Mouse (Mus musculus) right cerebral cortex, postnatal 14 days (tissue): ENCODE measurements around the gene Acsm2.
A peak's percentile ranks its signal among the peaks of the same experiment; 100 is the strongest.
"Not testable (repeated sequence)": the region's sequence is repeated elsewhere in the genome, so short reads cannot be mapped to it uniquely, and the experiment has no call there.

Experiments
- DNase-seq: peaks from one replicate; pipeline ENCODE4 v3.0.0; 2022

Gene Acsm2

GRCm38 (mm10) chr7:119554040-119554439 is at the start of gene Acsm2:
Gene Acsm2, plus strand, starts transcription at chr7:119554340.
- DNase-seq, result no peak

- DNase-seq, result no peak
Observed at GRCm38 (mm10) chr7:119511143-119511542, 43.0 kb upstream of the Acsm2 start.

- DNase-seq, result peak; percentile 55
Observed at GRCm38 (mm10) chr7:119513056-119513455, 41.1 kb upstream of the Acsm2 start.

GRCm38 (mm10) chr7:119515492-119516271 is 38.5 kb upstream of the Acsm2 start:
- DNase-seq, result peak; percentile 61

- DNase-seq, result no peak
Observed at GRCm38 (mm10) chr7:119516272-119516558, 37.9 kb upstream of the Acsm2 start.

GRCm38 (mm10) chr7:119519163-119519562 is 35.0 kb upstream of the Acsm2 start, which contains the start of gene Acsm5:
Gene Acsm5, plus strand, starts transcription at chr7:119519463.
- no peak for DNase-seq

GRCm38 (mm10) chr7:119519654-119520053 is 34.5 kb upstream of the Acsm2 start:
- DNase-seq, result peak; percentile 74

- DNase-seq, result no peak
Observed at GRCm38 (mm10) chr7:119521816-119522215, 32.3 kb upstream of the Acsm2 start.

- DNase-seq, result no peak
Observed at GRCm38 (mm10) chr7:119522385-119522784, 31.8 kb upstream of the Acsm2 start.

GRCm38 (mm10) chr7:119523389-119523788 is 30.8 kb upstream of the Acsm2 start, which contains the start of gene Pdilt:
Gene Pdilt, minus strand, starts transcription at chr7:119523489.
- DNase-seq, result no peak

- no peak for DNase-seq
Observed at GRCm38 (mm10) chr7:119525881-119526281, 28.3 kb upstream of the Acsm2 start.

- DNase-seq, result no peak
Observed at GRCm38 (mm10) chr7:119526486-119526885, 27.7 kb upstream of the Acsm2 start.

GRCm38 (mm10) chr7:119527135-119527534 is 27.0 kb upstream of the Acsm2 start:
- DNase-seq, result no peak

GRCm38 (mm10) chr7:119527548-119527947 is 26.6 kb upstream of the Acsm2 start:
- DNase-seq, result no peak

GRCm38 (mm10) chr7:119528617-119529016 is 25.5 kb upstream of the Acsm2 start:
- DNase-seq, result no peak

- DNase-seq, result no peak
Observed at GRCm38 (mm10) chr7:119532924-119533323, 21.2 kb upstream of the Acsm2 start.

- no peak for DNase-seq
Observed at GRCm38 (mm10) chr7:119534389-119534788, 19.8 kb upstream of the Acsm2 start.

- no peak for DNase-seq
Observed at GRCm38 (mm10) chr7:119542445-119542844, 11.7 kb upstream of the Acsm2 start.

GRCm38 (mm10) chr7:119545572-119545971 is 8.6 kb upstream of the Acsm2 start:
- DNase-seq, result no peak

GRCm38 (mm10) chr7:119550471-119551222 is 3.5 kb upstream of the Acsm2 start:
- DNase-seq, result no peak

GRCm38 (mm10) chr7:119559789-119560451 is 5.8 kb downstream of the Acsm2 start:
- DNase-seq, result no peak

GRCm38 (mm10) chr7:119560452-119560835 is 6.3 kb downstream of the Acsm2 start:
- no peak for DNase-seq

- DNase-seq, result no peak
Observed at GRCm38 (mm10) chr7:119561441-119561840, 7.3 kb downstream of the Acsm2 start.

- not testable (repeated sequence) for DNase-seq
Observed at GRCm38 (mm10) chr7:119562476-119562875, 8.3 kb downstream of the Acsm2 start.
